Mouse (Mus musculus): ENCODE results near the gene Tead1.

GRCm38 (mm10) chr7:112819833-112820232 is 140.7 kb downstream of the Tead1 start:
- TF ChIP-seq CTCF (IDR thresholded peaks at IDR 0.05; ENCODE audit: low read depth, low read length) (no peak), GATA1 (IDR thresholded peaks at IDR 0.05; ENCODE audit: borderline replicate concordance, low read length) (no peak)
